Mouse (Mus musculus) kidney, postnatal 4 days (tissue): ENCODE results near the gene Habp4.
A peak's percentile ranks its signal among the peaks of the same experiment; 100 is the strongest.

Source experiments
- DNase-seq, 2 experiments: peaks; one replicate each; pipeline ENCODE4 v3.0.0; 2021; ENCODE audit warnings: mixed read lengths in 2 of 2

Gene Habp4

GRCm38 (mm10) chr13:64161548-64161915 lies at the start of gene Habp4:
Habp4 (plus strand) TSS chr13:64161824.
- peak; percentile 98 to 99 for DNase-seq

GRCm38 (mm10) chr13:64117442-64117841 lies 44.2 kb upstream of the Habp4 start:
- DNase-seq, result no peak

- DNase-seq, result no peak
These were observed 40.9 kb upstream of the Habp4 start for GRCm38 (mm10) chr13:64120760-64121159.

GRCm38 (mm10) chr13:64123491-64124188 lies 38.0 kb upstream of the Habp4 start:
- DNase-seq, result no peak

- DNase-seq, result no peak
These were observed 36.7 kb upstream of the Habp4 start for GRCm38 (mm10) chr13:64124886-64125285.

DNA sequence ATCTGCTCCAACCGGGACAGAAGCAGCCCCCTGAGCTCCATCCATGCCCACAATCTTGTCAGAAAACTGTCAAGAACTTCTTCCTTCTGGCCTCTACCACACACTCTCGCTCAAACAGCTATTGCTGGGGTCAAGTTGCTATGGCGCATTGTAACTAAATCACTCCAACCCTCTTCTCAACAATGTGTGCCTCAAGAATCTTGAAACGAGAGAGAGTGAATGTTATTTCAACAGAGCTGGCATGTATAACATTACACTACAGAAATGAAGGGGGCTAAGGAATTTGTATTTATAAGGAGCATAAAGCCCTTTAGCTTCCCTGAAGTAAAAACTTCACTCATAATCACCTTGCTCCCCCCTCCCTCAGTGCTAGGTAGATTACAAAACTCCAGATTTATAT lies 35.3 kb upstream of the Habp4 start:
- DNase-seq, result no peak

GRCm38 (mm10) chr13:64128858-64129615 lies 32.6 kb upstream of the Habp4 start, which contains the start of gene Slc35d2:
Slc35d2 (minus strand) TSS chr13:64129368.
- DNase-seq, result peak; percentile 77 to 84

- DNase-seq, result peak; percentile 62 to 74
These were observed 31.8 kb upstream of the Habp4 start for GRCm38 (mm10) chr13:64129616-64130375.

DNA sequence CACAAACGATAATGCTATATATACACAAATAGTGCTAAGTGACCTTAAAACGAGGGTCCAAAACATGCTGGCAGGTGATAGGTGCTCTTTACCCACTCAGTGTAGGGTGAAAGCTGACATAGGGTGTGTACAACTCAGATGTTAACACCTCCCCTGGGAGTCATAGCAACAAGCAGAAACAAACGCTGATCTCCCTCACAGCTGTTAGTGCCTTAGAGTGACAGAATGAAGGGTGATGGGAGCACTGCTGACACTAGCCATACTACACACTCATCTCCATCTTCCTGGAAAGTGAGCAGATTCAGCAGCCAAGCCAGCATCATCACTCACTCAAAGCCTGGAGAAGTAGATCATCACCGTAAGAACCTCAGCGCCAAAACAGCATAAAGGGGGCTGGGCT lies 11.5 kb upstream of the Habp4 start:
- no peak for DNase-seq

GRCm38 (mm10) chr13:64152241-64152669 lies 9.4 kb upstream of the Habp4 start:
- DNase-seq, result peak; percentile 93 to 95

GRCm38 (mm10) chr13:64152671-64153082 lies 8.9 kb upstream of the Habp4 start:
- no peak for DNase-seq

- peak; percentile 98 to 99 for DNase-seq
These were observed 8.4 kb upstream of the Habp4 start, which contains the start of gene Zfp367 for GRCm38 (mm10) chr13:64153083-64153682. Zfp367 (minus strand) TSS chr13:64153202.

DNA sequence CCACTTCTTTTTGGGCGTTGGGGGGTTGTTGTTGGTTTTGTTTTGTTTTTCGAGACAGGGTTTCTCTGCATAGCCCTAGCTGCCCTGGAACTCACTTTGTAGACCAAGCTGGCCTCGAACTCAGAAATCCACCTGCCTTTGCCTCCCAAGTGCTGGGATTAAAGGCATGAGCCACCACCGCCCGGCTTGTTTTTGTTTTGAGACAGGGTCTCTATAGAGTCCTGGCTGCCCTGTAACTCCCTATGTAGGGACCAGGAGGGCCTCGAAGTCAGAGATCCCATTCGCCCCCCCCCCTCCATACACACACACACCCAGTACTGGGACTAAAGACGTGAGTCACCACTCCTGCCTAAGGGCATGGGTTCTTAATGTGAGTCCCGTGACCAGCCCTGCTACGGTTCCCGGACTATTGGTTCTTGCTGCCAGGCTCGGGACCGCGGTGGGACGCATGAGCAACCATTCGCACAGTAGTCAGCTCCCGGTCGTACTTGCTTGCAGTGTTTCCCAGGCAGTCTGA lies 7.8 kb upstream of the Habp4 start:
- DNase-seq, result peak; percentile 76 to 86

DNA sequence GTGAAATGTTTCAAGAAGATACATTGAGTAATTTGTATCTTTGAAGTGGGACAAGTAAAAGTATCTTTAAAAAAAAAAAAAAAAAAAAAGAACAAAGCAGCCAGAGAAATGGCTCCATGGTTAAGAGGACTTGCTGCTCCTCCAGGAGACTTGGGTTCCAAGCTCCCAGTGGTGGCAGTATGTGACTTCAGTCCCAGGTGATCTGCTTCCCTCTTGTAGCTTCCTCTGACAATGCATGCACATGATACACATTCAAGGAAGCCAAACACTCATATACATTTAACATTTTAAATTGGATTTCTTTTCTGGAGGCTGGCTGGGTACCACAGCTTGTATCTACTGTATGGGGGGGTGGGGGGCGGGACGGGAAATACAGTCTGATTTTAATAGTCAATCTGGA lies 7.0 kb upstream of the Habp4 start:
- DNase-seq, result no peak

GRCm38 (mm10) chr13:64155171-64155571 lies 6.5 kb upstream of the Habp4 start:
- DNase-seq, result peak; percentile 18 to 49

- no peak for DNase-seq
These were observed 4.7 kb upstream of the Habp4 start for GRCm38 (mm10) chr13:64156966-64157365.

DNA sequence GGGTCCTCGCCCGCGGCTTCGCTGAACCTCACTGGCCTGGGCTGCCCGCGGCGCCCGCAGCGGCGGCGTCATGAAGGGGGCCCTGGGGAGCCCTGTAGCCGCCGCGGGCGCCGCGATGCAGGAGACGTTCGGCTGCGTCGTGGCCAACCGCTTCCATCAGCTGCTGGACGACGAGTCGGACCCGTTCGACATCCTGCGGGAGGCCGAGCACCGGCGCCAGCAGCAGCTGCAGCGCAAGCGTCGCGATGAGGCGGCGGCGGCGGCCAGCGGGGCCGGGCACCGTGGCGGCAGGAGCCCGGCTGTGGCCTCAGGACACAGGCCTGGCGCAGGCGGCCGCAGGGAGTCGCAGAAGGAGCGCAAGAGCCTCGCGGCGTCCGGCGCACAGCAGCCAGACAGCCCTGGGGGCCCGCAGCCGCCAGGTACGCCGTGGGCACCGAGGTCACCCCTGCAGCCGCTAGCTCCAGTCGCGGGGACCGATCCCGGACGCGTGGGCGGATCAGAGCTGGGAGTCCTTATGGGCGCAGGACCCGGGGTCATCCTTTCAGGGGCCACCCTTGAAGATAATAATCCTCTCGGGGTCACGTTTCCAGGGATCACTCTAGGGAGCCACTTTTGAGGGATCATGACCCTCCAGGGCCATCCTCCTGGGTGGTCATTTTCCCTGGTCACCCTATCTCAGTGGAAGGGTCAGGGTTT lies 440 bp downstream of the Habp4 start:
- DNase-seq, result no peak

DNA sequence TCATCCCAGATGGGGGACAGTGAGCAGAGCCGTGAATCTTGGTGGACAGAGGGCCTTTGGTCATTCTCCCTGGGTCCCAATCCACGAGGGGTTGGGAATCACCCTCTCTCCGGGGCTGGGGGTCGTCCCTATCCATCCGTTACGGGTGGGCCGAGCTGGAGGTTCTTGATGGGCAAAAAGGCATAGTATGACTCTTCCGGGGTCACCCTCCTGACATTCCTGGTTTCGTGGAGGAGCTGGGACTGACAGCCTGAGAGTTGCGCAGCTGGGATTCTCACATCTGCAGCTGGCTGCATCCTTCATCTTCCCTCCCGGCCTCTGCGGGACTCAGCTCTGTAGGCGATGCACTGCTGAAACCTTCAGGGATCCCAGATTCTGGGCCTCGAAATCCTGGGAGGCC lies 1.0 kb downstream of the Habp4 start:
- peak; percentile 29 to 46 for DNase-seq

DNA sequence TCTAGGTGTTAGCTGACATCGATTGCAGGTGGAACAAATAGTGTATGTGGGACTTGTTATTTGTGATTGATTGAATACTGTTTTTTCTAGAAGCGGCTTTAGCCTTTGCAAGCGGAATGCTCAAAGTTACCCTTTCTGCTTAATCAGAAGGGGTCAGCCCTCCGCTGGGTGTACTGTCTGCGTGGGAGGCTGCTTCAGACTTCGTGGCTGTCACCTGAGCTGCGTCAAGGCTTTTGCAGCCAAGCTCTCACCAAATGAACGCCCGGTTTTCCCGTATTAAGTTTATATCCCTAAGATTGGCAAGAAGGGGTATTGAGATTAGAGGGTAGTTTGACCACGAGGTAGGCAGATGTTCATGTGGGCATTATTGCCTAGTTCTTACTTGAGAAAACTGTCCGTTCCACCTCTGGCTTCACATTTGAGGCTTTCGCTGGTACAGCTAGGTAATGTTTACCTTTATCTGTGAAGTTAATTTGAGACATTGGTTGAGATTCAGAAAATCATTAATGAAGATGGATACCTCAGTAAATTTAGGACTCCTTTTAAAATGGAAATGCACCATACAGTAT lies 1.6 kb downstream of the Habp4 start:
- DNase-seq, result peak in 1 of 2 experiments; percentile 38

DNA sequence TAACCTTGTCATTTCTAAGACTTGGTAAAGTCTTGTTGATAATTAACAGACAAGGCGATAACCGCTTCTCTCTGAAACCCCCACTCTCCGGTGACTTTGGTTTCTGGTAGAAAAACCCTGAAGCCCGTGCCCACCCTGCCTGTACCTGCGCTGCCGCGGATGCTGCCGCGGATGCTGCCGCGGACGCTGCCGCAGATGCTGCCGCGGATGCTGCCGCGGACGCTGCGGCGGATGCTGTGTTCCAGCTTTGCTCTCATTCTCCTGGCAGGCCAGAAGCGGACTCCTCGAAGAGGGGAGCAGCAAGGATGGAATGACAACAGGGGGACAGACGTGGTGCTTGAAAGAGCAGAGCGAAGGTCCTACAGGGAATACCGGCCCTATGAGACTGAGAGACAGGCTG lies 8.1 kb downstream of the Habp4 start:
- peak; percentile 33 to 52 for DNase-seq

DNA sequence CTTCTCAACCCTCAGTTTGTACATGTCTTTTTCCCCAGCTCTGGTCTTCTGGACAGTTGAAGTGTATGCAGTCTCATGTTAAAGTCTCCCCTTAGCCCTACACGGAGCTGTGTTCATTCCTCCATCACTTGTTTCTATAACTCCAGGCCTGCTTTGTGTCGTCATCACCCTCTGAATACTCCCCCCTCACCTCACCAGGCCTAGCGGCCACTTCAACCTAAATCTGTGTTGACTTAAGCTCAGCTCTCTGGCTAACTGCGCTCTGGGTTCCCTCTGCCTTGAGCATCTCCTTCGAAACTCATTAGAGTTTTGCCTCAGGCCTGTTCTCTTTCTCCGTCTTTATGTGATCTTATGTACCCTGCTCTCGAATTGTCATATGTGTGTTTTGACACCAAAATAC lies 16.4 kb downstream of the Habp4 start:
- DNase-seq, result no peak
